Mouse (Mus musculus) forebrain, embryonic 13.5 days (tissue): ENCODE data around the gene Slc12a9. TPM values are rescaled to one million over a fixed set of nuclear protein-coding genes. Genes with fewer than 3 reads are reported as not detected.

Experiments used
- ATAC-seq: fragments of 200-750 bp; cut with Nextera tagmentation; 2 replicates; pipeline ENCODE4 v1.8.0; 2017
- H3K27ac ChIP-seq: fragments of 300-500 bp; sonication (generic); 2 replicates; pipeline ENCODE4 v1.5.1; 2015; ENCODE audit warnings: inconsistent platforms, mild to moderate bottlenecking, moderate library complexity
- H3K27me3 ChIP-seq: fragments of 300-500 bp; sonication (generic); 2 replicates; pipeline ENCODE4 v1.6.1; 2015; ENCODE audit warnings: mild to moderate bottlenecking, inconsistent platforms
- H3K36me3 ChIP-seq: fragments of 300-500 bp; sonication (generic); 2 replicates; pipeline ENCODE4 v1.6.1; 2015; ENCODE audit warnings: mild to moderate bottlenecking, inconsistent platforms; ENCODE audit not compliant: poor library complexity, severe bottlenecking
- H3K4me1 ChIP-seq: fragments of 300-500 bp; sonication (generic); 2 replicates; pipeline ENCODE4 v1.6.1; 2015; ENCODE audit warnings: inconsistent platforms
- H3K4me2 ChIP-seq: fragments of 300-500 bp; sonication (generic); 2 replicates; pipeline ENCODE4 v1.6.1; 2015; ENCODE audit warnings: inconsistent platforms, mild to moderate bottlenecking, moderate library complexity
- H3K4me3 ChIP-seq: fragments of 300-500 bp; sonication (generic); 2 replicates; pipeline ENCODE4 v1.5.1; 2015; ENCODE audit warnings: mild to moderate bottlenecking, inconsistent platforms
- H3K9ac ChIP-seq: fragments of 300-500 bp; sonication (generic); 2 replicates; pipeline ENCODE4 v1.6.1; 2015; ENCODE audit warnings: mild to moderate bottlenecking, inconsistent platforms
- H3K9me3 ChIP-seq: fragments of 300-500 bp; sonication (generic); replicated peaks from 2 replicates; pipeline ENCODE4 v1.6.1; 2016; ENCODE audit warnings: inconsistent platforms
- WGBS: fragments of 180-500 bp; shearing (Covaris S2); methylation state at CpG from one replicate; pipeline ENCODE4 v1.1.7; 2015; 5-methylcytosine and 5-hydroxymethylcytosine counted together
- polyA plus RNA-seq: library from polyadenylated mRNA; unstranded; fragments of >200 nt; fragmentation: Nextera tagmentation; extraction: Ambion mirVana; gene quantifications from 2 replicates; pipeline ENCODE4 v1.2.1, GENCODE M21; 2015

Gene Slc12a9
- polyA plus RNA-seq, 1 experiment from 2014 or later, result 14.4 TPM

- ATAC-seq, result no peak
- Histone ChIP-seq H3K4me2 (no peak overlapping the region), H3K27ac (no peak overlapping the region), H3K4me3 (no peak overlapping the region), H3K9me3 (no peaks in the 10 kb centered on the region), H3K27me3 (no peaks in the 10 kb centered on the region), H3K9ac (no peak overlapping the region), H3K36me3 (peaks cover 69% of the 10 kb centered on the region), H3K4me1 (no peaks in the 10 kb centered on the region)
- WGBS, result over 99% methylated on average over 3 of the region's 3 CpGs
Measured at GRCm38 (mm10) chr5:137320996-137321395, 12.4 kb downstream of the Slc12a9 start.

- ATAC-seq, result no peak
- Histone ChIP-seq H3K4me3 (no peak overlapping the region), H3K4me1 (peaks cover 22% of the 10 kb centered on the region), H3K27me3 (no peaks in the 10 kb centered on the region), H3K36me3 (peaks cover 60% of the 10 kb centered on the region), H3K9me3 (no peaks in the 10 kb centered on the region), H3K9ac (no peak overlapping the region), H3K27ac (no peak overlapping the region), H3K4me2 (no peak overlapping the region)
- 89% methylated on average over 1 of the region's 1 CpGs for WGBS
Measured at GRCm38 (mm10) chr5:137318570-137318969, 14.8 kb downstream of the Slc12a9 start.

GRCm38 (mm10) chr5:137317361-137317760, 16.0 kb downstream of the Slc12a9 start:
- whole genome bisulfite sequencing, result 90% methylated on average over 8 of the region's 8 CpGs
- no peaks in the 10 kb centered on the region for H3K9me3 ChIP-seq
- H3K4me1 ChIP-seq, result peaks cover 34% of the 10 kb centered on the region
- peaks cover 50% of the 10 kb centered on the region for H3K36me3 ChIP-seq
- H3K27me3 ChIP-seq, result no peaks in the 10 kb centered on the region
- no peak for ATAC-seq
- no peak overlapping the region for H3K27ac ChIP-seq
- H3K4me2 ChIP-seq, result no peak overlapping the region
- no peak overlapping the region for H3K4me3 ChIP-seq
- H3K9ac ChIP-seq, result no peak overlapping the region

DNA sequence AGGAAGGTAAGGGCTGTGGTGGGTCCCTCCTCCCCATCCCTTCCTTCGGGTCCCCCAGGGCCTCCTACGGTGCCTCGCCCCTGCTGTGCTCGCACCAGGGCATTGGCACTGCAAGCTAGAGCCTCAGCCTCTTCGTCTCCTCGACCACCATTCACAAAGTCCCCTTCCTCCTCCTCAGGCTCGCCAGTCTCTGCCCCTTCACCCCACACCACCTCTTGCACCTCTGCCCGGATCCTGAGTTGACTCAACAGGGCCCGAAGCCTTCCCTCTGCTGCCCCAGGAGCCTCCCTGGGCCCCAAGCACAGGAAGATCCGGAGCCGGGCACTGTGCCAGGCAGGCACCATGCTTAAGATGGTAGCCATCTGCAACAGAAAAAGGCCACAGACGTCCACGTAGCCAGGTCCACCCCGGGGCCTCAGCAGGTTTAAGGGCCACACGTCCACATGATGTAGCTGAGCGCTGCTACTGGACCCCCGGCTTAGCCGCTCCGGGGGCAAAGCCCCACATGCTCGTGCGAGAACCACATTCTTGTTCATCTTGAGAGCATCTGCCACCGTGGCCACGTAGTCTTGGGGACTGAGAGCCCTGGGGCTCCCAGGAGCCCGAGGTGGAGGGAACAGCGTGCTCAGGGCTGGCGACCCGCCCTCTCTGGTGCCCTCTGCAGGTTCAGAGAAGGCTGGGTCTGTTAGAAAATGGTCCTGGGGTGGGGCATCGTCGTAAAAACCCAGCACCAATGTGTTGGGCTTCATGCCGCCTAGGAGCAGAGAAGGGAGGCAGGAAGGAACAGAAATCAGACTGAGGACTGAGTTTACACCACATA, 18.1 kb downstream of the Slc12a9 start:
- 35% methylated on average over 30 of the region's 30 CpGs for WGBS
- H3K36me3 ChIP-seq, result peaks cover 34% of the 10 kb centered on the region

GRCm38 (mm10) chr5:137314193-137315083, 19.0 kb downstream of the Slc12a9 start, which contains the start of gene Trip6:
TSS of gene Trip6 (minus strand) at chr5:137314404.
- Histone ChIP-seq H3K27ac (peak within 1 kb of the TSS; percentile 79), H3K4me3 (peak within 1 kb of the TSS; percentile 49), H3K9me3 (no peaks in the 10 kb centered on the region), H3K36me3 (peaks cover 36% of the 10 kb centered on the region), H3K9ac (peak within 1 kb of the TSS; percentile 72), H3K4me2 (peak within 1 kb of the TSS; percentile 72), H3K4me1 (peaks cover 38% of the 10 kb centered on the region), H3K27me3 (no peaks in the 10 kb centered on the region)
- ATAC-seq, result peak; percentile 91
- WGBS, result 12% methylated on average over 30 of the region's 30 CpGs

More for the DNA sequence above, 18.1 kb downstream of the Slc12a9 start:
- peaks cover 38% of the 10 kb centered on the region for H3K4me1 ChIP-seq
- peak overlapping the region; percentile 72 for H3K4me2 ChIP-seq
- H3K27me3 ChIP-seq, result no peaks in the 10 kb centered on the region
- 0 out of 2 replicates have a peak, but pooled peaks have one; percentile 9 for ATAC-seq
- no peaks in the 10 kb centered on the region for H3K9me3 ChIP-seq
- peak overlapping the region; percentile 72 for H3K9ac ChIP-seq
- H3K27ac ChIP-seq, result peak overlapping the region; percentile 79
- H3K4me3 ChIP-seq, result no peak overlapping the region

DNA sequence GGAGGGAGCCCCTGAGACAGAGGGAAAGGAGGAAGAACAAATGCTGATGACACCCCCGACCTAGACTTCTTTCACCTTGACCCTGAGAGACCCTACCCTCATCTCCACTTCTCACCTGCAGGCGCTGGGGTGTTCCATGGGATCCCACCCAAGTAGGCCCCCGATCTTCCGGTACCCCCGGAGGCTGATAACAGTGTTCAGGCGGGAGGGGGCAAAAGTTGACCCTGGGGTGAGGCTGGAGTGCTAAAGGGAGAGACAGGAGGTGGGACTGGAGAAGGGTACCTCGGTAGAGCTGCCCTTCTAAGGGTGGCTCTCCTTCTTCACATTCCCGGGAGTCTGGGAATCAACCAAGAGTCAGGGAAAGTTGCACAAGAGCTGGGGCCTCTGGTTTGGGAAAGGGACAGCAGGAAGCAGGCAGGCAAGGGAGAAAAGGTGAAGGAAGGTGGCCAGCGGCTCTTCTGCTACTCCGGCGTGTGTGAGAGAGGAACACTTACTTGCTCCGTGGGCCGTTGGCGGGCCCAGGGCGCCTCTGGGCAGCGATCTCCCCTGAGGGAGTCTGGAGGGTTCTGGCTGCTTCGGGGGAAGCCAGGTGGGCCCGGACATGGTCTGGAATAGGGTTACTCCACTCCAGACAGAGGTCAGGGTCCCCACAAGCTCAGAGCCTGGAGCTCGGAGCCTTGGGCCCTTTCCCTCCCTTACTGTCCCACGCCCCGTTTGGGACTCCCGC, 19.8 kb downstream of the Slc12a9 start:
- H3K9ac ChIP-seq, result peak overlapping the region; percentile 72
- H3K4me1 ChIP-seq, result peaks cover 38% of the 10 kb centered on the region
- ATAC-seq, result peak; percentile 52
- H3K36me3 ChIP-seq, result peaks cover 40% of the 10 kb centered on the region
- H3K4me3 ChIP-seq, result peak overlapping the region; percentile 49
- peak overlapping the region; percentile 72 for H3K4me2 ChIP-seq
- WGBS, result 4% methylated on average over 22 of the region's 22 CpGs
- H3K27me3 ChIP-seq, result no peaks in the 10 kb centered on the region
- H3K9me3 ChIP-seq, result no peaks in the 10 kb centered on the region; the same call in 1 of the 2 replicates
- H3K27ac ChIP-seq, result peak overlapping the region; percentile 79

GRCm38 (mm10) chr5:137308356-137308755, 25.0 kb downstream of the Slc12a9 start:
- Histone ChIP-seq H3K36me3 (peaks cover 47% of the 10 kb centered on the region), H3K9me3 (no peaks in the 10 kb centered on the region; the same call in 1 of the 2 replicates), H3K9ac (peak overlapping the region; percentile 99), H3K27ac (peak overlapping the region; percentile 97), H3K4me1 (peaks cover 52% of the 10 kb centered on the region), H3K4me3 (peak overlapping the region; percentile 95), H3K27me3 (no peaks in the 10 kb centered on the region), H3K4me2 (peak overlapping the region; percentile 82)
- WGBS, result 96% methylated on average over 4 of the region's 4 CpGs
- ATAC-seq, result no peak

DNA sequence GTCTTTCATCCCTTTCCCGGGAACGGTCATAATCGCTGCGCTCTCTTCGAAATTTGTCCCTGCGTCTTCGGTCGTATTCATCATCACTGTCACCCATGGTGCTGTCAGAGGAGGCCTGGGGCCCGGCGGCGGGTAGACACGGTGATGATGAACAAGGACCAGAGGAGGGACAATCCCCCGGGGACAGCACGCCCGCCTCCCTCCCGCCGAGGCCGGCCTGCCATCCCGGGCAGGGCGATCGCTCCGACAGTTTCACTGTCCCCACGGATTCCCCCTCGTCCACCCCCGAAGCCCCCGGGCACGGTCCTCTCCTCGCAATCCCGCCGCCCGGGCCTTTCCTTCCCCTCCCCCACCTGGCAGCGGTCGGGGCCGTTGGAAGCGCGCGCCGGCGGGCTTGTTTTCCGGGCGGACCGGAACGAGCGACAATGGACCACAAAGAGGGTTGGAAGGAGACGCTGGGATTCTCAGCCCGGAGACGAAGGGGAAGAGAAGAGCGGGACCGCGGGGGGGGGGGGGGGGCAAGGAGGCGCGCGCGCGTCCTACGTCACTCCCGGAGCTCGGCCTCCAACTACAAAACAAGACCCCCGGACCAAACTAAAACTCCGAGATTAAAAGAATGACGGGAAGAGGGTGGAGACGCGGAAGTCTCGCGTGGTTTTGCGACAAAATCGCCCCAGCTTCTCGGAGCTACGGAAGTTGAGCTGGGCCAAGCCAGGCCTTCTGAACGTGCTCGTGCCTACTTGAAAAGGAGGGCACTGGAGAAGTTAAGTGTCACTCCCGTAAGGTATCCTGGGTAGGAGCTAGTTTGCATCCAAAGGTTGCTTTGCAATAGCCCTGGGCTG, 26.1 kb downstream of the Slc12a9 start, which contains the start of gene Srrt:
TSS of gene Srrt (minus strand) at position 604 of the 842 bp plus-strand sequence.
- H3K27me3 ChIP-seq, result no peaks in the 10 kb centered on the region
- WGBS, result under 1% methylated on average over 55 of the region's 72 CpGs
- H3K4me1 ChIP-seq, result peaks cover 42% of the 10 kb centered on the region
- peak within 1 kb of the TSS; percentile 95 for H3K4me3 ChIP-seq
- peak within 1 kb of the TSS; percentile 97 for H3K27ac ChIP-seq
- peaks cover 58% of the 10 kb centered on the region for H3K36me3 ChIP-seq
- peak; percentile 91 for ATAC-seq
- no peaks in the 10 kb centered on the region; the same call in 1 of the 2 replicates for H3K9me3 ChIP-seq
- H3K4me2 ChIP-seq, result peak within 1 kb of the TSS; percentile 82
- peak within 1 kb of the TSS; percentile 99 for H3K9ac ChIP-seq

DNA sequence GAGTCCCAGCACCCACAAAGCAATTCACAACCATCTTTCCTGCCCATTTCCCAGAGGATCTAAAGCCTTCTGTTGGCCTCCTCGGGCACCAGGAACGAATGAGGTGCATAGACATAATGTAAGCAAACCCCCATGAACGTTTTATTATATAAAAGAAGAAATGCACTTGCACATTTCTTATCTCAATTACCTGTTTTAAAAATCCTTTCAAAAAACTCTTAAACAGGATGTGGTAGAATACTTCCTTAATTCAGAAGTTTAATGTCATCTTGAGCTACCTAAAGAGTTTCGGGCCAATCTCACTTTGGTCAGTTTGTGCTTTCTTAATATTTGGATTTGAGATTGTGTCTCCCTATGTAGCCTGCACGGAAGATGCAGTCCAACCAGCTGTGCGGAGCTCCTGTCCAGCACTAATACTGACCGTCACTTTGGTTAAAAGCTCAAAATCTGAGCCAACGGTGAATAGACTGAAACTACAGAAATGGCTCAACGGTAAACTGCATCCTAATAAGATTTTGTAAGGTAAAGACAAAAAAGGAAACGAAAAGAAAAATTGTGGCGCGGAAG, 26.9 kb downstream of the Slc12a9 start:
- Histone ChIP-seq H3K27ac (peak overlapping the region; percentile 97), H3K4me3 (peak overlapping the region; percentile 95), H3K9me3 (no peaks in the 10 kb centered on the region; the same call in 1 of the 2 replicates), H3K4me2 (peak overlapping the region; percentile 82), H3K36me3 (peaks cover 65% of the 10 kb centered on the region), H3K9ac (peak overlapping the region; percentile 99), H3K4me1 (peaks cover 45% of the 10 kb centered on the region), H3K27me3 (no peaks in the 10 kb centered on the region)
- no peak for ATAC-seq
- WGBS, result 18% methylated on average over 12 of the region's 12 CpGs

DNA sequence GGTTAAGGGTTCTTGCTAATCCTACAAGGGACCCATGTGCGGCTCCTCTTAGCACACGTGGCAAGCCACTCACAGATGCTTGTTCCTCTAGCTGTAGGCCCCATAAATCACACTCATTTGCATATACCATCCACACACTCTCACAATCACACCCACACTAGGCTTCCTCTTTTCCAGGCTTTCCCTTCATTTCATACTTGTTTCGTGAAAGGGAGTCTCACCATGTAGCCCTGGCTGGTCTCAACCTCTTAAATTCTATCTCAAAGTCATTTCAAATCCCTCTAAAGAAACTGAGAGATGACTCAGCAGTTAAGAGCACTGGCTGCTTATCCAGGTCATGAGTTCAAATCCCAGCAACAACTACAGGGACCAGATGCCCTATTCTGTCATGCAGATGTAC, 27.6 kb downstream of the Slc12a9 start:
- peak overlapping the region; percentile 82 for H3K4me2 ChIP-seq
- peaks cover 71% of the 10 kb centered on the region for H3K36me3 ChIP-seq
- H3K4me3 ChIP-seq, result peak overlapping the region; percentile 95

More for the DNA sequence above, 27.6 kb downstream of the Slc12a9 start:
- no peak for ATAC-seq
- Histone ChIP-seq H3K27me3 (no peaks in the 10 kb centered on the region), H3K4me1 (peaks cover 45% of the 10 kb centered on the region), H3K9me3 (no peaks in the 10 kb centered on the region; the same call in 1 of the 2 replicates), H3K27ac (no peak overlapping the region), H3K9ac (peak overlapping the region; percentile 99)
- WGBS, result 69% methylated on average over 3 of the region's 3 CpGs
